Comparison of ENCODE assay signal across 8 mouse cellular contexts in genomic region chr6:55272952-55273351, GRCm38 (mm10).
DNase-seq lines count a peak whose midpoint lies in the region; ATAC-seq and TF ChIP-seq lines count a peak whose summit lies in the region.

No protein-coding gene starts in this region.

- WGBS in forebrain, embryonic 16.5 days = 50% methylated on average over 7 of the region's 7 CpGs
- WGBS in liver, embryonic 12.5 days (ENCODE audit: insufficient replicate concordance) = 79% methylated on average over 7 of the region's 7 CpGs
- WGBS in neural tube, embryonic 15.5 days = 75% methylated on average over 7 of the region's 7 CpGs
- 96% methylated on average over 7 of the region's 7 CpGs for WGBS in thymus, adult 2 months

- H3K27me3 ChIP-seq in forebrain, embryonic 16.5 days (replicated peaks; ENCODE audit: control insufficient read depth, insufficient read depth, low read length) = no peaks in the 10 kb centered on the region
- H3K27me3 ChIP-seq in liver, embryonic 12.5 days (replicated peaks) = no peaks in the 10 kb centered on the region
- no peaks in the 10 kb centered on the region for H3K27me3 ChIP-seq in neural tube, embryonic 15.5 days (replicated peaks)
- no peaks in the 10 kb centered on the region for H3K27me3 ChIP-seq in thymus, adult 2 months (ENCODE audit: control insufficient read depth, insufficient read depth, low read length)

- no peaks in the 10 kb centered on the region for H3K36me3 ChIP-seq in forebrain, embryonic 16.5 days (ENCODE audit: control insufficient read depth, insufficient read depth)
- H3K36me3 ChIP-seq in liver, embryonic 12.5 days = no peaks in the 10 kb centered on the region
- no peaks in the 10 kb centered on the region for H3K36me3 ChIP-seq in neural tube, embryonic 15.5 days
- no peaks in the 10 kb centered on the region for H3K36me3 ChIP-seq in thymus, adult 2 months (ENCODE audit: control insufficient read depth, insufficient read depth, low read length)

- peaks cover 4% of the 10 kb centered on the region; the same call in 1 of the 2 replicates for H3K4me1 ChIP-seq in forebrain, embryonic 16.5 days (replicated peaks; ENCODE audit: control insufficient read depth, insufficient read depth, low read length)
- peaks cover 20% of the 10 kb centered on the region for H3K4me1 ChIP-seq in liver, embryonic 12.5 days
- H3K4me1 ChIP-seq in neural tube, embryonic 15.5 days = no peaks in the 10 kb centered on the region
- H3K4me1 ChIP-seq in thymus, adult 2 months (replicated peaks; ENCODE audit: control insufficient read depth, insufficient read depth, low read length) = no peaks in the 10 kb centered on the region

- H3K4me2 ChIP-seq in forebrain, embryonic 16.5 days (ENCODE audit: low read length) = no peak overlapping the region
- H3K4me2 ChIP-seq in liver, embryonic 12.5 days = no peak overlapping the region
- H3K4me2 ChIP-seq in neural tube, embryonic 15.5 days = no peak overlapping the region

- peak; percentile 26 for DNase-seq in kidney, adult 11 months
- DNase-seq in kidney, postnatal 14 days = no peak
- DNase-seq in adrenal gland, postnatal 25 days = peak; percentile 18
- DNase-seq in thymus, adult 2 months = no peak

- H3K9me3 ChIP-seq in forebrain, embryonic 16.5 days (ENCODE audit: control insufficient read depth, low read length) = no peaks in the 10 kb centered on the region
- H3K9me3 ChIP-seq in liver, embryonic 12.5 days (replicated peaks) = no peaks in the 10 kb centered on the region
- H3K9me3 ChIP-seq in neural tube, embryonic 15.5 days (replicated peaks) = no peaks in the 10 kb centered on the region

- TF ChIP-seq CTCF in thymus, adult 2 months (IDR thresholded peaks at IDR 0.05; ENCODE audit: borderline replicate concordance, control insufficient read depth, extremely low read depth, insufficient read depth, low read length, poor library complexity) = no peak

- no peak overlapping the region for H3K27ac ChIP-seq in forebrain, embryonic 16.5 days (ENCODE audit: low read length)
- H3K27ac ChIP-seq in liver, embryonic 12.5 days = no peak overlapping the region
- H3K27ac ChIP-seq in neural tube, embryonic 15.5 days (replicated peaks) = no peak overlapping the region
- no peak overlapping the region for H3K27ac ChIP-seq in thymus, adult 2 months (ENCODE audit: control insufficient read depth, insufficient read depth, low read length)

- no peak overlapping the region for H3K4me3 ChIP-seq in forebrain, embryonic 16.5 days (replicated peaks; ENCODE audit: low read length)
- no peak overlapping the region for H3K4me3 ChIP-seq in liver, embryonic 12.5 days
- no peak overlapping the region for H3K4me3 ChIP-seq in neural tube, embryonic 15.5 days (replicated peaks)
- H3K4me3 ChIP-seq in thymus, adult 2 months (ENCODE audit: control insufficient read depth, insufficient read depth, low read length) = no peak overlapping the region

- peak; percentile 95 for ATAC-seq in cerebellum, adult (ENCODE audit: insufficient number of reproducible peaks, low FRiP score, low TSS enrichment)
- peak; percentile 87 for ATAC-seq in forebrain, embryonic 16.5 days
- no peak for ATAC-seq in liver, embryonic 12.5 days
- no peak for ATAC-seq in neural tube, embryonic 15.5 days (ENCODE audit: low FRiP score)

- no peak for TF ChIP-seq POLR2A in thymus, adult 2 months (IDR thresholded peaks at IDR 0.05; ENCODE audit: control insufficient read depth, extremely low read depth, insufficient read depth, low read length, poor library complexity)

- no peak overlapping the region for H3K9ac ChIP-seq in forebrain, embryonic 16.5 days (replicated peaks; ENCODE audit: low read depth, low read length)
- H3K9ac ChIP-seq in liver, embryonic 12.5 days = no peak overlapping the region
- no peak overlapping the region for H3K9ac ChIP-seq in neural tube, embryonic 15.5 days (replicated peaks)

Comparison
In these comparisons a context has a peak if more than half of its experiments do, and no peak if none do; other contexts are left out.
1. DNase-seq: peak in kidney, adult 11 months (single experiment) and adrenal gland, postnatal 25 days (single experiment); none in kidney, postnatal 14 days (single experiment) and thymus, adult 2 months (single experiment).
2. ATAC-seq: peak in cerebellum, adult (single experiment) and forebrain, embryonic 16.5 days (single experiment); none in liver, embryonic 12.5 days (single experiment) and neural tube, embryonic 15.5 days (single experiment).